Mouse (Mus musculus) layer of hippocampus, adult 11-12 months (tissue): Measurements from ENCODE around the gene Lrrc8a.

Experiments
- DNase-seq: peaks from one replicate; pipeline ENCODE4 v3.0.0; 2022; ENCODE audit warnings: low spot score

Lrrc8a gene

DNA sequence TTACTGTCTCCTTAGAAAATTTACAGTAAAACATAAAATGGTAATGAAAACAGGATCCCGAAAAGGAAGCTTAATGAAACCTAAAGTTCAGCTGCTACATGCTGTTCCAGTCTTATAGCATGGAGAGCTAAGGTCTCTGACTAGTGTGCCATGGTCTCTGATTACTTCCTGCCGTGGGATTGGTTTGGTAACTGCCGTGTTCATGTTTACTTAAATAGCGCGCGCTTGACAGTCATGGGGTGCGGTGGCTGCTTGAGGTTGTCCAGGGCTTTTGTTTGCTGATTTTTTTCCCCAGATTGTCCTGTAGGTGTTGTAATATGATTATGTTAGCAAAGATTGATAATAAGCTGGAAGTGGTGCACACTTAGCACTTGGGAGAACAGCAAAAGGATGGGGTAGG, 68.6 kb downstream of the Lrrc8a start:
- no peak for DNase-seq

DNA sequence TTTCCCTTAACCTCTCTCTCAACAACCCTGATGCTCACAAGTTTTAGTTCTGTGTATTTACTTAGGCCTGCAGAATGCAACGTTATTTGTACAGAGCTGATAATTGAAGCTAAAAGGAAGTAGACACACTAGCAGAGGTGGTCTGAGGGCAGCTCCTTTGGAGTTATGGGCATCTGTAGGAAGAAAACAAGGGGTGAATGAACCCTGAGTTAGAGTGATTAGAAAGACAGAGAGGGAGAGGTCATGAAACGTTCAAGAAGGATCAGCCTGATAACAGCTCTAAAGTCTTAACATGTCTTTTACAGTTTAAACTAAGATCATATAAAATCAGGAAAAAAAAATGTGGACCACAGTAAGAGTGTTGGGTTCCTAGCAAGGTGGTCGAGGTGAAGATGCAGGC, 71.8 kb downstream of the Lrrc8a start:
- no peak for DNase-seq

DNA sequence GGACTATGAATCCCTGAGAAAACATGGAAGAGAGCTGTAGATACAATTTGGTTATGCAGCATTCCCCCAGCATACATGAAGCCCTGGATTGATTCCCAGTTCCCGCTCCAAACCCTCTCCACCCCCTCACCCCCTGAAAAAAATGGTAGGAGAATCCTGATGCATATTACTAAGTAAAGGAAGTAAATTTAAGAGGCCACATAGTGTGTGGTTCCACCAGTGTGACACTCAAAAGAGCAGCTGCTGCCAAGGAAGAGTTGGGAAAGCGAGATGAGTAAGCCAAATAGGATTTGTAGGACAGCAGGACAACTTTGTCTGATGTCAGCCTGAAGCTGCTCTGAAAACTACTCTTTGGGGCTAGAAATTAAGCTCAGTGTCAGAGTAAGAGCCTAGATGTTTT, 74.0 kb downstream of the Lrrc8a start:
- no peak for DNase-seq
